Mouse (Mus musculus) layer of hippocampus, adult 2 months (tissue): ENCODE measurements at regions not wholly inside any gene's neighbourhood (a gene's known extent, or its start where the extent isn't known, plus 50 kb on each side); places are given as distances from the start of the nearest gene placed in this dataset.

Experiments
- DNase-seq, 2 experiments: peaks; one replicate each; pipeline ENCODE4 v3.0.0; 2022; ENCODE audit warnings: low spot score in 2 of 2
- H3K27ac ChIP-seq: fragments of 200-600 bp; 2 replicates; pipeline ENCODE4 v1.8.1; 2022
- H3K4me3 ChIP-seq: fragments of 200-600 bp; 2 replicates; pipeline ENCODE4 v1.8.1; 2022; ENCODE audit warnings: mild to moderate bottlenecking
- CTCF ChIP-seq: fragments of 200-600 bp; conservative IDR thresholded peaks from 2 replicates; pipeline ENCODE4 v1.8.1; 2022; ENCODE audit warnings: antibody characterized with exemption, mild to moderate bottlenecking, moderate library complexity

- no peak for DNase-seq
- peak overlapping the region; percentile 49 for H3K27ac ChIP-seq
- no peak for TF ChIP-seq CTCF
- no peak overlapping the region for H3K4me3 ChIP-seq
Observed at GRCm38 (mm10) chr19:15175221-15175620, 577.4 kb upstream of the Tle4 start.

GRCm38 (mm10) chr19:15173301-15173700 is 575.5 kb upstream of the Tle4 start:
- peak overlapping the region; percentile 73 for H3K27ac ChIP-seq
- peak in 1 of 2 experiments; percentile 19 for DNase-seq
- no peak for TF ChIP-seq CTCF
- H3K4me3 ChIP-seq = no peak overlapping the region

- Histone ChIP-seq H3K27ac (no peak overlapping the region), H3K4me3 (no peak overlapping the region)
- no peak for DNase-seq
- no peak for TF ChIP-seq CTCF
Observed at GRCm38 (mm10) chr19:15167184-15167583, 569.3 kb upstream of the Tle4 start.

GRCm38 (mm10) chr19:15160641-15161040 is 562.8 kb upstream of the Tle4 start:
- Histone ChIP-seq H3K27ac (no peak overlapping the region), H3K4me3 (no peak overlapping the region)
- no peak for TF ChIP-seq CTCF
- no peak for DNase-seq

GRCm38 (mm10) chr19:15158653-15159052 is 560.8 kb upstream of the Tle4 start:
- Histone ChIP-seq H3K27ac (peak overlapping the region; percentile 21; the same call in 1 of the 2 replicates), H3K4me3 (no peak overlapping the region)
- no peak for TF ChIP-seq CTCF
- peak; percentile 4 to 14 for DNase-seq

GRCm38 (mm10) chr19:15158177-15158576 is 560.3 kb upstream of the Tle4 start:
- Histone ChIP-seq H3K4me3 (no peak overlapping the region), H3K27ac (peak overlapping the region; percentile 21; the same call in 1 of the 2 replicates)
- no peak for TF ChIP-seq CTCF
- DNase-seq = no peak

- no peak for DNase-seq
- TF ChIP-seq CTCF = no peak
- no peak overlapping the region for H3K27ac ChIP-seq
- H3K4me3 ChIP-seq = no peak overlapping the region
Observed at GRCm38 (mm10) chr19:15154693-15155092, 556.8 kb upstream of the Tle4 start.

- no peak for TF ChIP-seq CTCF
- Histone ChIP-seq H3K4me3 (no peak overlapping the region), H3K27ac (no peak overlapping the region)
- DNase-seq = no peak
Observed at GRCm38 (mm10) chr19:15146325-15146724, 548.5 kb upstream of the Tle4 start.

GRCm38 (mm10) chr19:15127122-15127521 is 529.3 kb upstream of the Tle4 start:
- TF ChIP-seq CTCF = no peak
- H3K27ac ChIP-seq = no peak overlapping the region
- DNase-seq = no peak
- H3K4me3 ChIP-seq = no peak overlapping the region

GRCm38 (mm10) chr19:15108441-15109026 is 510.7 kb upstream of the Tle4 start:
- TF ChIP-seq CTCF = no peak
- no peak for DNase-seq
- H3K27ac ChIP-seq = no peak overlapping the region
- no peak overlapping the region for H3K4me3 ChIP-seq

GRCm38 (mm10) chr19:15095054-15095453 is 497.2 kb upstream of the Tle4 start:
- DNase-seq = no peak
- TF ChIP-seq CTCF = no peak
- H3K4me3 ChIP-seq = no peak overlapping the region
- no peak overlapping the region for H3K27ac ChIP-seq

- H3K4me3 ChIP-seq = no peak overlapping the region
- no peak for TF ChIP-seq CTCF
- H3K27ac ChIP-seq = no peak overlapping the region
- no peak for DNase-seq
Observed at GRCm38 (mm10) chr19:15093534-15093933, 495.7 kb upstream of the Tle4 start.

GRCm38 (mm10) chr19:15080638-15081037 is 482.8 kb upstream of the Tle4 start:
- Histone ChIP-seq H3K27ac (no peak overlapping the region), H3K4me3 (no peak overlapping the region)
- no peak for DNase-seq
- TF ChIP-seq CTCF = no peak

GRCm38 (mm10) chr19:15057801-15058200 is 459.9 kb upstream of the Tle4 start:
- no peak for DNase-seq
- Histone ChIP-seq H3K4me3 (no peak overlapping the region), H3K27ac (no peak overlapping the region)
- TF ChIP-seq CTCF = no peak
